Mouse (Mus musculus) midbrain, embryonic 14.5 days (tissue): ENCODE results near the gene Ush1c. TPM values are rescaled to one million over a fixed set of nuclear protein-coding genes. Genes with fewer than 3 reads are reported as not detected.
A peak's percentile ranks its signal among the peaks of the same experiment; 100 is the strongest.

Source experiments
- ATAC-seq: fragments of 200-750 bp; cut with Nextera tagmentation; 2 replicates; pipeline ENCODE4 v1.8.0; 2017; ENCODE audit warnings: moderate number of reproducible peaks, moderate library complexity; ENCODE audit not compliant: low FRiP score, low TSS enrichment
- DNase-seq: peaks from one replicate; pipeline ENCODE4 v3.0.0-alpha.2; 2015
- H3K27ac ChIP-seq: fragments of 300-500 bp; sonication (generic); replicated peaks from 2 replicates; pipeline ENCODE4 v1.5.1; 2014; ENCODE audit warnings: mild to moderate bottlenecking, low read depth, low read length, moderate library complexity
- H3K27me3 ChIP-seq: fragments of 300-500 bp; sonication (generic); 2 replicates; pipeline ENCODE4 v1.6.1; 2014; ENCODE audit warnings: low read length, control low read depth, mixed read lengths; ENCODE audit not compliant: control insufficient read depth, insufficient read depth
- H3K36me3 ChIP-seq: fragments of 300-500 bp; sonication (generic); 2 replicates; pipeline ENCODE4 v1.6.1; 2014; ENCODE audit warnings: low read length, control low read depth; ENCODE audit not compliant: control insufficient read depth, insufficient read depth
- H3K4me1 ChIP-seq: fragments of 300-500 bp; sonication (generic); 2 replicates; pipeline ENCODE4 v1.6.1; 2014; ENCODE audit warnings: mild to moderate bottlenecking, antibody characterized with exemption, low read length, control low read depth; ENCODE audit not compliant: control insufficient read depth, insufficient read depth
- H3K4me2 ChIP-seq: fragments of 300-500 bp; sonication (generic); 2 replicates; pipeline ENCODE4 v1.6.1; 2014; ENCODE audit warnings: mild to moderate bottlenecking, low read length, moderate library complexity
- H3K4me3 ChIP-seq: fragments of 300-500 bp; sonication (generic); replicated peaks from 2 replicates; pipeline ENCODE4 v1.5.1; 2014; ENCODE audit warnings: low read depth, low read length
- H3K9ac ChIP-seq: fragments of 300-500 bp; sonication (generic); replicated peaks from 2 replicates; pipeline ENCODE4 v1.6.1; 2014; ENCODE audit warnings: mild to moderate bottlenecking, low read length, moderate library complexity
- H3K9me3 ChIP-seq: fragments of 300-500 bp; sonication (generic); 2 replicates; pipeline ENCODE4 v1.6.1; 2016; ENCODE audit warnings: low read length, control low read depth, mixed read lengths; ENCODE audit not compliant: control insufficient read depth
- WGBS: fragments of 180-500 bp; shearing (Covaris S2); extraction: QIAGEN DNeasy Blood & Tissue Kit; methylation state at CpG from one replicate; pipeline ENCODE4 v1.1.7; 2014; 5-methylcytosine and 5-hydroxymethylcytosine counted together
- polyA plus RNA-seq: library from polyadenylated mRNA; unstranded; fragments of >200 nt; fragmentation: Nextera tagmentation; extraction: Ambion mirVana; gene quantifications from 2 replicates; pipeline ENCODE4 v1.2.1, GENCODE M21; 2014

Gene Ush1c
- polyA plus RNA-seq, 1 experiment from 2014 or later = 0.83 TPM

DNA sequence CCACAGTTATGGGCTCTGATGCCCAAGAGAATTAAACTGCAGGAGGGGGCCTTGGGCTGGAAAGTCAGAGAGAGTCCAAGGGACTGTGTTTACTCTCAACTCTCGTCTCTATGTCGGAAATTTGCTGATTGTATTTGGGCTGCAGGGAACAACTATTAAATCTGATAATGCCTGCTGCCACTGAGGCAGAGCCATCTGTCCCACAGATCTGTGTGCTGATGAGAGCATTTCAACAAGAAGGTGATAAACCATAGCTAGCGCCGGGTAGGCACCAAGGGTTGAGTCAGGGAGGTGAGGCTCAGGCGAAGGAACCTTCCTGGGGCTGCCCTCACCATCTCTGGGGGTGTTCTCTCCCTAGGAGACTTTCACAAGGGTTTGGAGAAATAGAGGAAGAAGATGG is 75.6 kb downstream of the Ush1c start:
- 88% methylated on average over 5 of the region's 5 CpGs for WGBS
- no peak for ATAC-seq
- no peak overlapping the region for H3K27ac ChIP-seq

DNA sequence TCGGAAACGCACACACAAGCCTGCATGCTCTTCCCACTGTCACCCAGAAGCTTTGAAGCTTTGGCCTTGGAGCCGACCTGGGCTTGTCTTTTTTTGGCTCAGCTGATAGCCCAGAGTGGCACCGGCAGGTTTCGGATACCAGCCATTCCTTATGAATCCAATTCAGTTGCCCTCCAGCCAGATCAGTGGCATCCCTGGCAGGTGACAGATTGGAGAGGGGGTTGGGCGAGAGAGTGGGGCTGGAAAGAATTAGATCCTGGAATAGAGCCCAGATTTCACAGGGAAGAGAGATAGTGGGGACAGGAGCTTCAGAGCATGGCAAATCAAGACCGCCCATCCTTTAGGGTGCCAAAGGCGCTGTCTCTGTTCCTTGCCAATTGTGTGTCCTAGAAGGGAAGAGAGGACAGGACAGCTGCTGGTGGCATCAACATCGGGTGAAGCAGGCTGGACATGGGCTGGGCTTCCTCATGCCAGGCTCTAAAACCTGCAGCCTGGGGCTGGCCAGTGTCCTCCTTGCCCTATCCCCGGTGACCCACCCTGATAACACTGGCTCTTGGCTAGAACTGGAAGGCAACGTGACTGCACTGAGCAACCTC is 76.1 kb downstream of the Ush1c start:
- no peak overlapping the region for H3K4me2 ChIP-seq
- no peaks in the 10 kb centered on the region for H3K9me3 ChIP-seq
- DNase-seq = no peak
- ATAC-seq = no peak
- no peaks in the 10 kb centered on the region for H3K4me1 ChIP-seq
- no peaks in the 10 kb centered on the region for H3K27me3 ChIP-seq
- H3K36me3 ChIP-seq = no peaks in the 10 kb centered on the region
- 69% methylated on average over 11 of the region's 11 CpGs for WGBS
- no peak overlapping the region for H3K27ac ChIP-seq
- no peak overlapping the region for H3K9ac ChIP-seq
- H3K4me3 ChIP-seq = no peak overlapping the region

More for the DNA sequence above, 75.6 kb downstream of the Ush1c start:
- no peaks in the 10 kb centered on the region for H3K4me1 ChIP-seq
- no peak overlapping the region for H3K4me2 ChIP-seq
- H3K4me3 ChIP-seq = no peak overlapping the region
- no peak for DNase-seq
- H3K9ac ChIP-seq = no peak overlapping the region
- H3K36me3 ChIP-seq = no peaks in the 10 kb centered on the region
- no peaks in the 10 kb centered on the region for H3K27me3 ChIP-seq
- H3K9me3 ChIP-seq = no peaks in the 10 kb centered on the region

GRCm38 (mm10) chr7:46161615-46162014 is 76.7 kb downstream of the Ush1c start:
- Histone ChIP-seq H3K9ac (no peak overlapping the region), H3K27ac (no peak overlapping the region), H3K9me3 (no peaks in the 10 kb centered on the region), H3K4me1 (no peaks in the 10 kb centered on the region), H3K27me3 (no peaks in the 10 kb centered on the region), H3K36me3 (no peaks in the 10 kb centered on the region), H3K4me2 (no peak overlapping the region), H3K4me3 (no peak overlapping the region)
- WGBS = 25% methylated on average over 3 of the region's 3 CpGs
- ATAC-seq (no peak), DNase-seq (no peak)

DNA sequence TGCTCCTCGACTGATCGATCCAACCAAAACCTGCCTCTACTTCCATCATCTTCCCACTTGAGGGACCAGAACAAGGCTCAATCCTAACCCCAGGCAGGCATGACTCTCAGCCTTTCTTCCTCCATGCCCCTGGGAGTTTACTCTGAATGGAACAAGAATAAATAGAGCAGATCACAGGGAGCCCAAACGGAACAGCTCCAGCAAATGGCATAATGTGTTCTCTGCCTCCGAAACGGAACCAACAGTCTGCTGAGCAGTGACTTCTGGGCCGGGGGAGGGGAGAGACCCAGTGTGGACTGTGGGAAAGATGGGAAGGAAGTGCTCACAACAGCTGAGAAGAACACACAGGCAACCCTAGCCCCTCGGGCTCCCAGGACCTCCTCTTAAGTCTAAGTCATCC is 80.6 kb downstream of the Ush1c start:
- Histone ChIP-seq H3K9ac (no peak overlapping the region), H3K4me1 (peaks cover 12% of the 10 kb centered on the region), H3K9me3 (no peaks in the 10 kb centered on the region), H3K27me3 (no peaks in the 10 kb centered on the region), H3K4me3 (no peak overlapping the region), H3K27ac (no peak overlapping the region), H3K4me2 (no peak overlapping the region), H3K36me3 (no peaks in the 10 kb centered on the region)
- WGBS = 58% methylated on average over 7 of the region's 7 CpGs
- DNase-seq (no peak), ATAC-seq (no peak)

DNA sequence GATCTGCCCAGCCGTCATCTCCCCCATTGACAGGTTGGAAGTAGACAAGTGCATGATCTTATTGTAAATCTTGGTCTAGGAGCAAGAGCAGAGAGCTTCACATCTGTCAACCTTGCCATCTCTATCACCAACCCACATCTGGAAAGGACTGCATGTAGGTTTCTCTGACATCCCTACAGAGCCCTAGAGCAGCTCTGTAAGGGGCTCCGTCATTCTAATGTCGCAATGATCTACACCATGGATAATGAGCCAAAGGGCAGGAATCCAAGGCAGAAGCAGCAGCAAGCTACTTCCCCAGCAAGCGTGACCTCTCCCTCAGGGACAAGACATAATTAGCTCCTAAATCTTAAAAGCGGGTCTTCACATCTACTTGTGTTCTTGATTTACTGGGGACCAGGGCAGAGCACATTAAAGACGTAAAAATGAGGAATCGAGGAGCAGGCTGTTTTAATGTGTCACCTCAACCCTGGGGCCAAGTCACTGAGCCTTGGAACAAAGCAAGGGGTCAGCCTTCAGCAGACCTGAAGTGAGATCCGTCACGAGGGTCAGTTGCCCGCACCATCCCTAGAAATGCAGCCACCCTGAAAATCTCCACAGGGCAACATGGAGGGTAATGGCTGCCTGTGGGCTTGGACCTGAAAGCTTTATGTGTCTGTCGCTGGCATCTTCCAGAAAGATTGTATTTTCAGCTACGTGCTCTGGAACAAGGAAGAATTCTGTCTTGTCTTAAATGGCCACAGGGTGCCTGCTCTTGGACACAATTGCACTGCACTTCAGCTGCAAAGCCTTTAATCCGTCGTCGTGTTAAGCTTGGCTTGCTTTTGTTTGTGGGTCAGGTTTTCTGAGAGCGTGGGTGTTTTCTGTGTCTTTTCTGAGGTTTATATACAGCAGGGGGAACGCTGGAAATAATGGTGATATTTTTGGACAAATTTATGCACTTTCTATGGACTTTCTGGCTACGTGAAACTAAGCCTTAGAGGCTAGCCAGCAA is 83.5 kb downstream of the Ush1c start:
- H3K4me1 ChIP-seq = peaks cover 14% of the 10 kb centered on the region
- H3K36me3 ChIP-seq = no peaks in the 10 kb centered on the region
- ATAC-seq (no peak), DNase-seq (peak; percentile 58)
- no peaks in the 10 kb centered on the region for H3K27me3 ChIP-seq
- WGBS = 20% methylated on average over 18 of the region's 18 CpGs
- H3K27ac ChIP-seq = no peak overlapping the region; the same call in 1 of the 2 replicates
- H3K4me3 ChIP-seq = no peak overlapping the region
- H3K9ac ChIP-seq = no peak overlapping the region
- H3K9me3 ChIP-seq = no peaks in the 10 kb centered on the region
- no peak overlapping the region for H3K4me2 ChIP-seq

GRCm38 (mm10) chr7:46152819-46153351 is 85.4 kb downstream of the Ush1c start:
- no peak for DNase-seq
- Histone ChIP-seq H3K4me2 (no peak overlapping the region), H3K27ac (no peak overlapping the region), H3K4me1 (peaks cover 14% of the 10 kb centered on the region), H3K4me3 (no peak overlapping the region), H3K27me3 (no peaks in the 10 kb centered on the region), H3K36me3 (no peaks in the 10 kb centered on the region), H3K9me3 (no peaks in the 10 kb centered on the region), H3K9ac (no peak overlapping the region)
- no peak for ATAC-seq
- 58% methylated on average over 9 of the region's 9 CpGs for WGBS

- Histone ChIP-seq H3K9me3 (no peaks in the 10 kb centered on the region), H3K27me3 (no peaks in the 10 kb centered on the region), H3K4me2 (no peak overlapping the region), H3K9ac (no peak overlapping the region), H3K27ac (peak overlapping the region; percentile 69), H3K4me1 (peaks cover 4% of the 10 kb centered on the region), H3K36me3 (no peaks in the 10 kb centered on the region), H3K4me3 (no peak overlapping the region)
- WGBS = 93% methylated on average over 7 of the region's 7 CpGs
- ATAC-seq (no peak), DNase-seq (no peak)
Measured at GRCm38 (mm10) chr7:46147417-46147816, 90.9 kb downstream of the Ush1c start.

- Histone ChIP-seq H3K9me3 (no peaks in the 10 kb centered on the region), H3K4me2 (no peak overlapping the region), H3K27me3 (no peaks in the 10 kb centered on the region), H3K36me3 (no peaks in the 10 kb centered on the region), H3K4me3 (no peak overlapping the region), H3K27ac (peak overlapping the region; percentile 69), H3K4me1 (peaks cover 4% of the 10 kb centered on the region), H3K9ac (no peak overlapping the region)
- DNase-seq (no peak), ATAC-seq (no peak)
- WGBS = 44% methylated on average over 7 of the region's 7 CpGs
Measured at GRCm38 (mm10) chr7:46146675-46147308, 91.5 kb downstream of the Ush1c start.
